Mouse (Mus musculus): ENCODE data around the gene Tssk3.
A peak's percentile ranks its signal among the peaks of the same experiment; 100 is the strongest.
"Not testable (repeated sequence)": the region's sequence is repeated elsewhere in the genome, so short reads cannot be mapped to it uniquely, and the experiment has no call there.

Gene Tssk3

DNA sequence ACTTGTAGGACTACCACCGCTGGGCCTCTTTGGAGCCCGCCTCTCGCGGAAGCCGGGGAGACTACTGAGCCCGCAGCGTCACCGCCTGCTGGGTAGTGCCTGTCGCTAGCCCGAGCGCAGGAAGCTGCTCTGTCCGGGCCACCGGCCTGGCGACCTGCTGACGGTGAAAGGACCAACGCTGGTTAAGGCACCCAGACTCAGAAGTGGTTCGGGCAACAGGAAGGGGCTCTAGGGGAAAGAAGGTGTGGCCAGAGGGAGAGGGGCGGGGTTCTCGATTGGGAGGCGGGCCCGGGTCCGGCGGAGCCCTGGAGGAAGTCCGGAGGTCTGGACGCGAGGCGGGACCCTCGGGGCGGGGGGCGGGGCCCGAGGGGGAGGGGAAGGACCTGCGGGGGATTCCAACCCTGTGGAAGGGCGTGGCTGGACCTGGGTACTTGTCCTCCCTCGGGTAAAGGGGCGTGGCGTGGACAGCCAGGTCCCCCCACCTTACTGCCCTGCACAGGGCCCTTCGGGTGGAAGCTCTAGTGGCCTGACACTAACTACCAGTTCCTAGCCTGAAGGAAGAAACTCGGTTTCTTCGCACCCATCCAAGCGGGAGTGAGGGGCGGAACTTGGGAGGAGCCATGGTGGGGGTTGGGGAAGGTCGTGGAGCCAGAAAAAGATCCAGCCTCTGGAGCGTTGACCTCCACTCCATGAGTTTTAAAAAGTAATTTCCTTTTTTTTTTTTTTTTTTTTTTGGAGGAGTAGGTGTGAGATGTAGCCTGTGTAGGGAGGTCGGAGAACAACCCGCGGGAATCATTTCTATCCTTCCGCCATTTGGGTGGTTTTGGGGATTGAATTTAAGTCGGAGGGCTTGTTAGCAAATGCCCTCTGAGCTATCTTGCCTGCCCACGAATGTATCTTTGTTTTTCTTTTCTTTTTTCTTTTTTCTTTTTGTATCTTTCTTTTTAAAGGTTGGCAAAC lies 10.1 kb upstream of the Tssk3 start:
- DNase-seq (ENCODE audit: low read depth, low spot score): peak; percentile 84

DNA sequence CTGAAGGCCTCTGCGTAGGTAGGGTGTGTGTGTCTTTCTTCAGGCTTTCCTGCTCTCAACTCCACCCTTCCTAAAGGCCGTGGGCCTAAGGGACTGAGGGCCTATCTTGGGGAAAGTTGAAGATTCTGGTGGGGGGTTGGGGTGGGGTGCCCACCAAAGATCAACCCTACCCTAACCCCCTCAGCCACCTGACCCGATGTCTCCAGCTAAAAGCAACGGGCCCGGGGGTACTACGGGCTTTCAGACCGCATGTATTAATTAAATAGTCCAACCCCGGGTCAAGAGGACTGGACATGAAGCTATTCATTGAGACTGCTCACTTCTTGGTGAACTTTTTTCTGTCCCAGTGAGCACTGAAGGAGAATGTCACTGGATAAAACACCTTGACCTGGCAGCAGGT lies 9.2 kb upstream of the Tssk3 start:
- DNase-seq (ENCODE audit: low read depth, low spot score): no peak

DNA sequence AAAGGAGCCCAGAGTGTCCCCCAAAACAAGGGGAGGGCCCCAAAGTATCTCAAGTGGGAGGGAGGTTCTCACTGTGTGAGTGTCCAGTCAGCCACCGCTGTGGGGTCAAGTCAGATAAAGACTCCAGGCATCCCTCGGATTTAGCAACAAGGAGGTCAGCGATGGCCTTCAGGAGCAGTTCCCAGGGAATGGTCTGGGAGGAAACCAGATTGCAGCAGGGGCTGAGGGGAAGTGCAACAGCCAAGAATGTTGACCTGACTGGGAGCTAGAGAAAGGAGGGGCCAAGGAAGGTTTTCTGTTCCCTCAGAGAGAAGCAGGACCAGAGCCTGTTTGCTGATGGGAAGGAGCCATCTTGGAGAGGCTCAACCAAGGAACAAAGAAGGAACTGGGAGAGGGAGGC lies 8.1 kb upstream of the Tssk3 start:
- DNase-seq (ENCODE audit: low read depth, low spot score): no peak

- no peak for DNase-seq (ENCODE audit: low read depth, low spot score)
These were observed 5.8 kb upstream of the Tssk3 start for GRCm38 (mm10) chr4:129496631-129497030.

- no peak for DNase-seq (ENCODE audit: low read depth, low spot score)
These were observed 5.1 kb upstream of the Tssk3 start for GRCm38 (mm10) chr4:129495672-129496562.

DNA sequence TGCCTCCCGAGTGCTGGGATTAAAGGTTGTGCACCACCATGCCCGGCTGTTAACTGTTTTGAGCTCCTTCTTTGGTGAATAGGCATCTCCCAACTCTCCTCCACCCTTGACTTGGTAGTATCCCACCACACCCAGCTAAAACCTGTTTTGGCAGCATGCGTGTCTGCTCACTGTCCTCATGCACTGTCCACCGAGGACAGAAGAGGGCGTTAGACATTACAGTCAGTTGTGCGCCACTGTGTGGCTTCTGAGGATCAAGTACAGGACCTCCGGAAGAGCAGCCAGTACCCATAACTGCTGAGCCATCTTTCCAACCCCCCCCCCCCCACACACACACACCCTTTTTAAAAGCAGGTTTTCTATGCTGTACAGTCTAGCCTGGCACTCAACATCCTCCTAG lies 3.9 kb upstream of the Tssk3 start:
- no peak for DNase-seq (ENCODE audit: low read depth, low spot score)

- no peak for DNase-seq (ENCODE audit: low read depth, low spot score)
These were observed 9.7 kb downstream of the Tssk3 start for GRCm38 (mm10) chr4:129481090-129481489.

GRCm38 (mm10) chr4:129479863-129480262 lies 11.0 kb downstream of the Tssk3 start:
- DNase-seq (ENCODE audit: low read depth, low spot score): no peak

- no peak for DNase-seq (ENCODE audit: low read depth, low spot score)
These were observed 14.8 kb downstream of the Tssk3 start for GRCm38 (mm10) chr4:129476047-129476446.

GRCm38 (mm10) chr4:129464286-129464815 lies 26.5 kb downstream of the Tssk3 start:
- DNase-seq (ENCODE audit: low read depth, low spot score): no peak

GRCm38 (mm10) chr4:129463097-129464059 lies 27.4 kb downstream of the Tssk3 start:
- DNase-seq (ENCODE audit: low read depth, low spot score): no peak

- DNase-seq (ENCODE audit: low read depth, low spot score): no peak
These were observed 28.7 kb downstream of the Tssk3 start for GRCm38 (mm10) chr4:129462118-129462517.

GRCm38 (mm10) chr4:129461183-129461960 lies 29.4 kb downstream of the Tssk3 start, which contains the start of gene Bsdc1:
TSS of gene Bsdc1 (plus strand) at chr4:129461581.
- DNase-seq (ENCODE audit: low read depth, low spot score): peak; percentile 100

DNA sequence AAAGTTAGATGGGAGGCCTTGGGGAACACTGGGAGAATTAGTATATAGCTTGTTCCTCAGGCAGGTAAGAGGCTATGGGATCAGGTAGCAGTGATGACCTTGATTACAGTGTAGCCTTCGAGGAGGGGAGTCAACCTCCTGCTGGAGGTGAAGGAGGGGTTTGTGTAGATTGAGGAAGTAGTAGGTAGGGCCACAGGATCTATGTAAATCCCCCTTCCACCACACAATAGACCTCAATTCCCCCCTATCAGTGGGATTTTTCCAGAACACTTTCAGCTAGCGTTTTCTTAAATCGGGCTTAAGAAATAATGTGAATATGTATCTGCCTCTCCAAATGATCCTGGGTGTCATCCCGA lies 30.0 kb downstream of the Tssk3 start:
- DNase-seq (ENCODE audit: low read depth, low spot score): no peak

GRCm38 (mm10) chr4:129459726-129460125 lies 31.1 kb downstream of the Tssk3 start:
- no peak for DNase-seq (ENCODE audit: low read depth, low spot score)

GRCm38 (mm10) chr4:129457311-129457710 lies 33.5 kb downstream of the Tssk3 start:
- DNase-seq (ENCODE audit: low read depth, low spot score): not testable (repeated sequence)

GRCm38 (mm10) chr4:129456126-129456525 lies 34.7 kb downstream of the Tssk3 start:
- DNase-seq (ENCODE audit: low read depth, low spot score): no peak

GRCm38 (mm10) chr4:129455265-129455664 lies 35.6 kb downstream of the Tssk3 start:
- peak; percentile 74 for DNase-seq (ENCODE audit: low read depth, low spot score)

GRCm38 (mm10) chr4:129451471-129452169 lies 39.2 kb downstream of the Tssk3 start:
- DNase-seq (ENCODE audit: low read depth, low spot score): no peak
